Mouse (Mus musculus) bone marrow macrophage, adult 2 months (primary cell): Measurements from ENCODE around the gene Ptpn11.

ENCODE experiments used
- CTCF ChIP-seq: IDR thresholded peaks from 2 replicates; pipeline ENCODE4 v1.5.1; 2012; ENCODE audit warnings: low read depth, mild to moderate bottlenecking, low read length, moderate library complexity
- POLR2A ChIP-seq: IDR thresholded peaks from 2 replicates; pipeline ENCODE4 v1.6.1; 2012; ENCODE audit warnings: mild to moderate bottlenecking, low read depth, low read length, borderline replicate concordance

- TF ChIP-seq POLR2A (no peak), CTCF (no peak)
These were observed 79.9 kb downstream of the Ptpn11 start for GRCm38 (mm10) chr5:121111106-121111915.
